Mouse (Mus musculus): Measurements from ENCODE around the gene Elovl4.
A peak's percentile ranks its signal among the peaks of the same experiment; 100 is the strongest.

The Elovl4 gene

DNA sequence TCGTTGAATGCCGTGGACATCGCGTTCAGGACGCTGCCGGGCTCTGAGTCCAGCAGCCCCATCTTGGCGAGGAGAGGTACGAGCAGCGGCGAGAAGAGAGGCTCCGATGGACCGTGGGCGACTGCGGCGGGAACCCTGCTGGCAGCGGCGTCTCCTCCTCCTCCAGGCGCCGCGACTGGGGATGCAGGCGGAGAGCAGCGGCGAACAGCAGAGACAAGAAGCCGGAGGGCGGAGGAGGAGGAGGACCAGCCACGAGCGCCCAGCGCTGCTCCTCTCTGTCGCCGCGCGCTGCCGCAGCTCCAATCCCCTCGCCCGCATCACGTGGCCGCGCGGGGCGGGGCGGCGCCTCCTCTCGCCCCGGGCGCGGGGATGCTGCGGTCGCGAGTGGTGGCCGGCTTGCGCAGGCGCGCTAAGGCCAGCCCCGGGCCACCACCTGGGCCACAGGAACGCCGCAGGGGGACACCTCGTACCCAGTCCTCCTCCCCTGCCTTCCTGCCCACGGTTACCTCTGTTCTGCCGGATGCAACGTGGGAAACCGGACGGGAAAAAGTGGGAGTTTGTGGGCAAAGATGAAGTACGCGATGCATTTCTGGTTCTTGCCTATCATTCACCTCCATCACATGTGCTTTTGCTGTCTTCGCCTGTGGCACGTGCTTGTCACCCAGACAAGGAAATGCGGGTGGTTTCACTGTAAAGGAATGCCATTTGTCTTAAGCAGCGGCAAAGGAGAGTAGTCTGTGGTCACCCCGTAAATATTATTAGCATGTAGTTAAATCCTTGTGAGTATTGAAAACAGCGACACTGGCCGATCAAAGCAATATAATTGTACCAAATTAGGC is at the start of gene Elovl4:
Elovl4 (minus strand) TSS at position 301 of the 839 bp plus-strand sequence.
- peak; percentile 34 to 39 for DNase-seq (ENCODE audit: low spot score in 2 of 2)

DNA sequence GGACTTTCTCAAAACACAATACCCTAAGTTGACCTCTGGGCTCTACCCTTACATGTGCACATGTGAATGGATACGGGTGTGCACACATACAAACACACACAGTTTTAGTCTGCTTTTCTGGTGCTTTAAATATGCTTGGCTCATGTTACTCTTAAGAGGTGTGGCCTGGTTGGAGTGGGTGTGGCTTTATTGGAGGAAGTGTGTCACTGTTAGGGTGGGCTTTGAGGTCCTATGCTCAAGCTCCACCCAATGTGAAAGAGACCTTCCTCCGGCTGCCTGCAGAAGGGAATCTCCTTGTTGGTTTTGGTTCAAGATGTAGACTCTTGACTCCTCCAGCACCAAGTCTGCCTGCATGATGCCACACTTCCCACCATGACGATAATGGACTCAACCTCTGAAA is 46.4 kb upstream of the Elovl4 start:
- no peak for DNase-seq (ENCODE audit: low spot score in 2 of 2)

DNA sequence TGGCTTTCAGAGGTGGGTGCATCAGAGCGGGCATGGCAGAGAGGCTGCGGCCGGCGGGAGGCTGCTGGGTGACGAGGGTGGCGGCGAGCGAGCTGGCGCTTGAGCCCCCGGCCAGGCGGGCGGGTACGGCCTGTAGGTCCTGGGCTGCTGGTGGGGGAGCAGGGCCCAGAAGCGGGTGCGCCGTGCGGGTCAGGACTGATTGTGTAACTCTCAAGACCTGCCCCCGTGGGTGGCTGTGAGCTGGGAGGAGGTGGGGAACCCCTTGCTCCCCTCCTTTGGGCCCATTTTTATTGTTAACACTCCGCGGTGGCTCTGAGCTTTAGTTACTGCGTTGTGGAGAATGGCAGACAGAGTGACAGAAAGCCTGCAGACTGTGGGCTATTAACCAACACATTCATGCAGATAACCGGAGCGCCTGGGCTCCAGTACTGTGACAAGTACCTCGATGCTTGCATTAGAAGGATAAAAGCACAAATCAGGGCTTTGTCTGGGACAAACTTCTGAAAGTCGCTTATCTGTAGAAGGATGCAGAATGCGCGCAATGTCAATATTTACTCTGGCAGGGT is 28.8 kb upstream of the Elovl4 start:
- DNase-seq (ENCODE audit: low spot score in 2 of 2), result no peak

DNA sequence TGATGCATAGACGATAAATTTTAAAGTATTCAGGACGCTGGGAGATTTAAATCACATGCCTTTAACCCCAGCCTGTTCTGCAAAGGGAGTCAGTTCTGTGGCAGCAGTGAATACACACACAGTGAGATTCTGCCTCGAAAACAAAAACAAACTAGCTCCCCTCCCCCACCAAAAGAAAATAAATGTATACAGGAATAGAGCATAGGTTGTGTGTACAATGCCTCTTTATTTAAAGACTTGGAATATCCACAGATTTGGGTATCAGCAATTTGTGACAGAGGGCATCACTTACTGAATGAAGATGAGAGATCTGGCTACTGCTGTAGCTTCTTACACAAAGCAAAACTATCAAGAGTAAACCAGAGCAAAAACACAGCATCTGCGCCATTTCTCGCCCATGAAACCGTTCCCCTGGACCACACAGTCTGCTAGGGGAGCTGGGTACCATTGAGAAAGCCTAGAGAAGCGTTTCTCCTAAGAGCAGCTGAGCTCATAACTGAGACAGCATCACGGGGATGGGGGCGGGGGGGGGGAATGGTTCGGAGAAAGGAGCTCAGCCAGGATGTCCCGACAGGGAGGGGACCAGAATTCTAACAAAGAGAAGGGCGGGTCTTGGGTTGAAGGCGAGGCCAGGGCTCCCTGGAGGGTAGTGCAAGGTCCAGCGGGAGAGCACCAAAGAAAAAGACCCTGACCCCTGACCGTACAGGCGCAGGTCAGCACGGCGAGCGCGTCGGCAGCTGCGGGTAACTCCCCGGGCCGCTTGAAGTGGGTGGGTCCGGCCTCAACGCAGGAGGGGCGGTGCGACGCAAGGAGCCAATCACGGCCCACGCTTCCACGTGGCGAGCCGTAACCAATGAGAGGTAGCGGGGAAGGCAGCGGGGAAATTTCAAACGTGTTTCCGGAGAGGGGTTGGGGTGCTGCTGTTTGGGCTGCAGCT is 28.0 kb upstream of the Elovl4 start, which contains the start of gene Ttk:
Ttk (plus strand) TSS at position 879 of the 937 bp plus-strand sequence.
- peak; percentile 90 to 91 for DNase-seq (ENCODE audit: low spot score in 2 of 2)

DNA sequence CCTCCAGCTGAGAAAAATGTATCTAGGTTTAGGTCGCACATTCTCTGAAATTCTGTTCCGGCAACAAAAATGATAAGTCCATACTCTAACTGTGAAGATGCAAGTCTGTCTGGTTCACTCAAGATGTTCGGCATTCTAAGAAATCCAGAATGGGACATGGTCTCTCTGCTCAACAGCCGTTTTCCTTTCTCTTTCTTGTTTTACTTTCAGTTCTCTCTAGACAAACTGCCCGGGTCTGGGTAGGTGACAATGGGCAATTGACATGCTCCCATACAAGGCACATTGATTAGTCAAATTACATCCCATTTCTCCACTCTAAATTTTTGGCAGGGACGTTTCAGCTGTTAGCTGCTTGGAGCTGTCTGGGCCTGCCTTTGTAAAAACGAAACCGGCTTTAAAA is 25.1 kb upstream of the Elovl4 start:
- DNase-seq (ENCODE audit: low spot score in 2 of 2), result no peak

DNA sequence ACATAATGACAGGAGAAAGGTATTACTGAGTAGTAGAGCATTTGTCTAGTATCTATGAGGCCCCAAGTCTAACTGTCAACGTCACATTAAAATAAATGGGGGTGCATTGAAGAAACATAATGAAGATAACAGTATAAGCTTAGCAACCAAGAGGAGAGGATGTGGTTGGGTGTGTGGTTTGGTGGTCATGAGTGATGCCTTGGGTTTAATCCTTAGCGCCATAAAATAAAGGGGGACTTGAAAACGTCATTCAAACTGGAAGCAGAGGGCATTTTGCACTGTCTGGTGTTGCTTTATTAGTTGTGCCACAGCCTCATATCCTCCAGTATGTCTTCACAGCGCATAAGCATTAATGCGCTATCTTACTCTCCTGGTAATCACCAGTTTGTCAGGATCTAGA is 23.8 kb upstream of the Elovl4 start:
- peak in 1 of 2 experiments; percentile 17 for DNase-seq (ENCODE audit: low spot score in 2 of 2)

DNA sequence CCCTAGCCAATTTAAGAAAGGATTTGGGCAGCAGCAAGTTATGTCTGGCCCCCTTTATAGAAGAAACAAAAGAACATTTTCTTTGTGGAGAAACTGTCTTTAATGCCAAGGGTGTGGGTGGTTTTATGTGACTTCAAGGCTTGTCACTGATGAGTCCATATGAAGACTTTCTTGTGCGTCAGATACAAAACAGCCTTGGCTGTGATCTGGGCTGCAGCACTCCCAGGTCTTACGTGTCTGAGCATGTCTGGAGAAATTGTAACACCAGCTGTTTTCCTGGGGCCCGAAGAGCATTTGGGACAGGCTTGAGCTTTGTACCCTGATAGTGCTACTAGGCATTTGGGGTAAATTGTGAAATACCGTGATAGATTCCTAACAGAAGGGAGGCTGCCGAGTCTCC is 16.8 kb upstream of the Elovl4 start:
- DNase-seq (ENCODE audit: low spot score in 2 of 2), result no peak

DNA sequence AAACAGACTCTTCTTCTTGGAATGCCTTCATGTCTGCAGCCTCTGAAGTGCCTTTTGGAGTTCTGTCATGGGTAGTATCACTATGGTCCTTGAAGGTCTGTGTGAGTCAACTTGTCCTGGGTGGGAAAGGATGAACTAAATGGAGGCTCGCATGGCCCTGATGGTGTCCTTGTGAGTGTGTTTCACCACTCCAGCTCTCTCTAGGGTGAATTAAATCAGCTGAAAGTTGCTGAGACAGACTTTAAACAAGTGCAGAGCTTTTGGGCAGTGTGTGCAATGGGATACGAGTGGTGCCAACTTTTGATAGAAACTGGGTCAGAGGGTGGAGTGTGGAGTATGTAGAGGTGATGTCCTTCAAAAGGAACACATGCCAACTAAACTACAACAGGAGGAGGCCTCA is 14.9 kb upstream of the Elovl4 start:
- no peak for DNase-seq (ENCODE audit: low spot score in 2 of 2)

DNA sequence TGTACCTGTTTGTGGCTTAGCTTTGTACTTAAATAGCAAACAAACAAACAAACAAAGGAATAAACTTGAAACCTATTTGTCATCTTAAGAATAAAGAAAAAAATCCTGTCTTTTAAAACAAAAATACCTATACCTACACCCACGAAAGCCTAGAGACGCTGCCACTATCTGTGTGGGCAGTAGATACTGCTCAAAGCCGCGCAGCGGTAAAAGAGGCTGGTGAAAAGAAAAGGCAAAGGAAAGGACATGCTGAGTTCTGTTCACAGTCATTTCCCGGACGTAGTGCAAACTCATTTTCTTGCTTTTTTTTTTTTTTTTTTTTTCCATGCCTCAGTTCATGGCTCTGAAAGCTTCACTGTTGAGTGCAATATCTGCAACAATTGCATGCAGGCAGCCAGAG is 13.1 kb upstream of the Elovl4 start:
- DNase-seq (ENCODE audit: low spot score in 2 of 2), result no peak

DNA sequence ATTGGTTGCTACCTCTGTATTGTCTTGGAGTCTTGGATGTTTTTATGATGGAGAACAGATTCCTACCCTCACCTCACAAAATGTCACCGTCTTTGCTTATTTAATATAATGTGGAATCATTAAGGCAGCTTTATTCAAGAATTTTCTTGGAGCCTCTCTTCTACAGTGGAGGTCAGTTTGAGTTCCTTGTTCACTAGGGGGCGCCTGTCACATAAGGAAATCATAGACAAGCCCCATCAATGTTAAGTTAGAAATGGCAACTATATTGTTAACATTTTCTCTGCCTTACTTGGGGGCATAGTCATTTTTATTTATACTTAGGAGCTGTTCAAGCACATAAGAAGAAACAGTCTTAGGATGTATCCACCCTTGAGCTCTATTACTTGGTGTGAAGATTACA is 1.5 kb upstream of the Elovl4 start:
- DNase-seq (ENCODE audit: low spot score in 2 of 2), result peak; percentile 27 to 41

DNA sequence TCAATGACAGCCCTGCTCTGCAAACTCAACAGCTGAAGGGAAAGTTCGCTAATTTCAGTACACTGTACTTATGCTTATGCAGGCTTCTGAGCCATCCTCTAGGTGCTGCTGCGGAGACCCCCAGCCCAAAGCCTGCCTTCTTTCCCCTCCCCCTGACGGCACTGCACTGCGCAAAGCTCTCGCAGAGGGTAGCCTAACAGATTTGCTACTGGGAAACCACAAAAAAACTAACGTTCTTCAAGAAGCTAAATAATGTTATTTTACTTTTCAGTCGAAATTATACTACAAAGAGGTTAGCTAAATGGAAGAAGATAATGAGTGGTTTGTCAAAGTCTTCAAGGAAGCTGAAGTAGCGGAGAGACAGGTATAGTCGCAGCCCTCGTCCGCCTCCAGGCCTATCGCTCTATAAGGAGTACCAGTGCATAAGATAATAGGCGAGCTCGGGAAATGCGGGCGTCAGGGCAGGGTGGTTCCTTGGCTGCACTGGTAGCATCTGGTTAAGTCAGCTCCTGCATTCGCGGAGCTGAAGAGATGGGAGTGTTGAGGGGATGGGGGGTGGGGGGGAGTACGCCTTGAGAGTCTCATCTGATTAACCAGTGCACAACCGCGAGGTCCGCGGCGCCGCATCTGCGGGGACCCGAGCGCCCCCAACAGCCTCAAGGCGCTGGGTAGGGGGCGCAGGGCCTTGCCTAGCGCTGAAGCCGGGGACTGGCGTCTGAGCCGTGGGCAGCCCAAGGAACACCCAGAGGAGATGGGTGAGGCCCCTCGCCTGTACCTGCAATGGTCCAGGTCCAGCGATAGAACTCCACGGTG is 707 bp downstream of the Elovl4 start:
- DNase-seq (ENCODE audit: low spot score in 2 of 2), result no peak

DNA sequence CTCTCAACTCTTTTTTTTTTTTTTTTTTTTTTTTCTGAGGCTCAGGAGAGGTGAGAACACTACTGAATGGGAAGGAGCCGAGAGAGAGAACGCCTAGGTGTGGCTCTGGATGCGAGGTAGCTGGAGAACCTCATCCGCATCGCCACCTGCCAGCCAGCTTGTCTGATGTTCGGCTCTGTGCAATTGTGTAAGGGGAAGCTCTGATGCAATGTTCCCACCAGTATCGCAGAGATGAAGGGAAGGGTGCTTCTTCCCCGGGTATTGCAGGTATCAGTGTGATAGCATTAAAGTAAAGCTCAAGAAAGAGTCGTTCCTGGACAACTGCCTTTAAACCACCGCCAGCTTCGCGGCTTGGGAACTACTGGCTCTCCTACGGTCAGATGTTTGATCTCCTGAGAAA is 1.7 kb downstream of the Elovl4 start:
- no peak for DNase-seq (ENCODE audit: low spot score in 2 of 2)

DNA sequence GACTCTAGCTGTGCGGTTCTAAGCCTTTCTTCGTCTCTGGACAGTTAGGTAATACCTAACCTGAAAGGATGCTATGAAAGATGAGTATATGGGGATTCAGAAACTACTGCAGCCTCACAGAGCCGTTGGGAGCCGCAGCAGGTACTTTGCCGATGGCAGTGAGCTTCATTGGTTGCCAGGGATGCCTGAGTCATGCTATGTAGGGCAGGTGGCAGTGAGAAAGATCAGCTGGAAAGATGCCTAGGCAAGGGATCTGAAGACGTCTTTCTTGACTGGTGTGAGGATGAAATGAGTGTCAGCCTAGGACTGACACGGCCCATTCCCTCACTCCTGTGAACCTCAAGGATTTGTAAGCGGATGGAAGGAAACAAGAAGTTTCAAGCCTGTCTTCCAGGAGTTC is 8.2 kb downstream of the Elovl4 start:
- DNase-seq (ENCODE audit: low spot score in 2 of 2), result no peak

DNA sequence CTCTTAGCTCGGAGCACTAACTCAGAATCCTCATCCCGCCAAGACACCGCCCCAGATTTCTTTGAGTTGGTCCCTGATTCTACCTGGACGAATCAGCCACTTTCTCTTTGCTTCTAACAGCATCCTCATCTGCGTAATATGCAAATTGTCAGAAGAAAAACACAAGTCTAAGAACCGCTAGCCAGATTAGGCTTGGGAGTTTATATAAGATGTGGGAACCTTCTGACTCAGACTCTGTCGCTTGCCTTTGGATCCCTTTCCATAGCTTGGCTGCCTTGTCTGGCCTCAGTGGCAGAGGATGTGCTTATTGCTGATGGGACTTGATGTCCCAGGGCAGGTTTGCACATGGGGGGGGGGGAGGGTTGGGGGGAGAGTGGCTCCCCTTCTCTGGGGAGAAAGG is 9.2 kb downstream of the Elovl4 start:
- DNase-seq (ENCODE audit: low spot score in 2 of 2), result no peak

DNA sequence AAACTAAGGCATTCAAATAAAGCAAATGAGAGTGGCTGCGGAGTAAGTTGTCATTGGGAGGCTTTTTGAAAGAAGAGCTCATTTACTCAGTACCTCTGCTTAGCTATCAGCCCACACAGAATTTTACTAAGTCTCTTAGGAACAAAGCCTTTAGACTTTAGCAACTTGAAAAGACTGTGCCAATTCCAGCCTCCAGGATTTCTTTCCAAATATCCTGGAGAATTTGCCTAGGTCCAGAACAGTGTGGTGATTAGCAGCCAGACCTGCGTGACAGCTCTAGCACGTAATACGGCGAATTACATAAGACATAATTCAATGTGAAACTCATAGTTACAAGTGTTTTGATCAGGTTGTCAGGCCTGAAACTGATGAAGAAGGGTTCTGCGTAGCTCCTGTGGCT is 16.8 kb downstream of the Elovl4 start:
- DNase-seq (ENCODE audit: low spot score in 2 of 2), result no peak

DNA sequence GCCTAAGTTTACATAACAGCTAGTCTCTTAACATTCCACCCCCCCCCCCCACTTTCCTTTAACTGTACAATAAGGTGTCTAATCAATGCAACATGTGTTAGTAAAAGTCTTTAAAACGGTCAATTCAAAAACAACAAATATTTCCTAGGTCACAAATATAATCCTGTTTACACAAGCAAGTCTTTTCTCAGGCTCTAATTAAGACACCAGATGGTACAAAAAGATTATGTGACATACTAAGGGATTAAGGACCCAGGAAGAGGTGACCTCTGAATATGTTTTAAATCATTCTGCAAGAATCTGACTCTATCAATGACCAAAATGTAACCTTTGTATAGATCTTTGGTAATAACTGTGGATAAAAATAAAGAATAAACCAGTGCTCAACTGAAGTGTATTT is 20.6 kb downstream of the Elovl4 start:
- DNase-seq (ENCODE audit: low spot score in 2 of 2), result no peak

DNA sequence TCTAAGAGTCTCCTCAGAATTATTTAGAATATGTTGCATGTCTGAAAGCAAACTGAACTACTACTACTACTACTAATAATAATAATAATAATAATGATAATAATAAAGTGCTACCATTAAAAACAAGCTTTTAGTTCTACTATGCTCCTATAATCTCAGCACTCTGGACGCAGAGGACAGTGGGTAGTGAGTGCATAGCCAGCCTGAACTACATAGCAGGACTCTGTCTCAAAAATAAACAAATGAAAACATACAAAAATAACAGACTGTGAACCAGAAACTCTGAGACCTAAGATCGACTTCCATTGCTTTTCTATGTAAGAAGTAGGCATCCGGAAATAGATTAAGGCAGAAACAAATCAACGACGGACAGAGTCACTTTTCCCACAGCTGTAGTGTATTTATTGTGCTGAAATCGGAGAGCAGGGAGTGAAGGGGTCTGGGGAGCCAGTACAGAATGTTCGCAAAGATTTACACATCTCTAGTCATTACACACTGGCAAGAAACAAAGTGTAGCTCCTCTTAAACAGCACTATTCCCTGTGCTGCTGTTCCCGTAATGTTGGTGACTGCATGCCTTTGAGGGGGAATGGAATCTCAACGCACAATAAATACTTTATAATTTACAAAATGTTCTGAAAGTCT is 27.6 kb downstream of the Elovl4 start:
- no peak for DNase-seq (ENCODE audit: low spot score in 2 of 2)

DNA sequence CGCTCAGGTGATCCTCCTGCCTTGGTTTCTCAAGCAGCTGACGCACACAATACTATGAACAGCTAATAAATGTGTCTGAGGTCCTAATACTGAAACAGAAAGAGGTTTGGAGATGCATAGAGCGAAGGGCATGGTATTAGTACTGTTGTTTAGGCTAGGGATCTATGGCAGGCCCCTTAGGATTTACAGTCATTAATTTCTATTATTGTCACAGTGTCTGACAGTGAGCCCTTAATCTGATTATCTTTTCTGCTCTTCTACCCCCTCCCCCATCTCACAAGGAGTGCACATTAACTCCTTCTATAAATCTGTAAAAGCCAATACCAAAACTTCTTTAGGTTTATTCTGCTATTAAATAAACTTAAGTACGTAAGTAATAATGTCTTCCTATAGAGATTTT is 44.8 kb downstream of the Elovl4 start:
- DNase-seq (ENCODE audit: low spot score in 2 of 2), result no peak

DNA sequence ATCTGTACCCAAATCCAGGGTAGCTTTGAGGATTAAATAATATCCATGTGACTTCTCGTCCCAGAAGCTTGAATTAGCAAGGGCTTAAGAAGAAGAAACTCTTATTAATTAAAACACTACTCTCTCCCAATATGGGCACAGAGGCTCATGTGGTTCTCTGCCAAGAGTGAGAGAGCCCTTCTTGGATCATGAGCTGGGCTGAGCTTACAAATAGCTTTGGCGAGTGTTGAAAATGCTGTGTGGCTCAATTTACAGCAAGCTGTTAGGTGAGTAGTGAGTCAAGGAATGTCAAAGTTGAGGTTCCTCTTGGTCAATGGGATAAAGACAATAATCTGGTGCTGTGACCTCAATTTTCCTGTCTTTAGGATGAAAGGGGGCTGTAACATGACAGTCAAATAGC is 74.2 kb downstream of the Elovl4 start:
- DNase-seq (ENCODE audit: low spot score in 2 of 2), result no peak

DNA sequence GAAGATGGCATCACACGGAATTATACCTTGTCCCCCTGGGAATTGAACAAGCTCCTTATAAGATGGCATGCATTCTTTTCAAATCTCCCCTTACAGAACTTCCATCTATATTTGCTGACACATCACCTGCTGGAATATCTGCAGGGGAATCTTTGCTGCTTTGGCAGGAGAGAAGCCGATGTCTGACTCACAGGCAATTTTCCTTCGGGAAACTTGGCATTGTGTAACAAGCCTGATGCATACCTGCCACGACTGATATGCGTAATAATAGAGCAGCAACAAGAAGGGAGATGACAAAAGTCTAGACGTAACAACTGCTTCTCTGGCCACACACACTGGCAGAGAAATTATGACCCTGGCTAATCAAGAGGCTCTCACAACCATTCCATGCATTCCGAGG is 75.2 kb downstream of the Elovl4 start:
- DNase-seq (ENCODE audit: low spot score in 2 of 2), result no peak

Measured in natural killer cell, adult 2 months (primary cell).